Mouse (Mus musculus) forebrain, embryonic 16.5 days (tissue): ENCODE data around the gene Phyh. TPM values are rescaled to one million over a fixed set of nuclear protein-coding genes. Genes with fewer than 3 reads are reported as not detected.
"Not testable (repeated sequence)": the region's sequence is repeated elsewhere in the genome, so short reads cannot be mapped to it uniquely, and the experiment has no call there.

Experiments
- ATAC-seq: fragments of 200-750 bp; cut with Nextera tagmentation; 2 replicates; pipeline ENCODE4 v1.8.0; 2017; ENCODE audit warnings: mild to moderate bottlenecking, moderate library complexity
- H3K27ac ChIP-seq: fragments of 300-500 bp; sonication (generic); 2 replicates; pipeline ENCODE4 v1.5.1; 2014; ENCODE audit warnings: low read length, control low read depth
- H3K27me3 ChIP-seq: fragments of 300-500 bp; sonication (generic); replicated peaks from 2 replicates; pipeline ENCODE4 v1.6.1; 2014; ENCODE audit warnings: low read length; ENCODE audit not compliant: control insufficient read depth, insufficient read depth
- H3K36me3 ChIP-seq: fragments of 300-500 bp; sonication (generic); 2 replicates; pipeline ENCODE4 v1.6.1; 2014; ENCODE audit not compliant: control insufficient read depth, insufficient read depth
- H3K4me1 ChIP-seq: fragments of 300-500 bp; sonication (generic); replicated peaks from 2 replicates; pipeline ENCODE4 v1.6.1; 2014; ENCODE audit warnings: low read length; ENCODE audit not compliant: control insufficient read depth, insufficient read depth
- H3K4me2 ChIP-seq: fragments of 300-500 bp; sonication (generic); 2 replicates; pipeline ENCODE4 v1.6.1; 2014; ENCODE audit warnings: mild to moderate bottlenecking, low read length, control low read depth
- H3K4me3 ChIP-seq: fragments of 300-500 bp; sonication (generic); replicated peaks from 2 replicates; pipeline ENCODE4 v1.5.1; 2014; ENCODE audit warnings: mild to moderate bottlenecking, low read length, control low read depth
- H3K9ac ChIP-seq: fragments of 300-500 bp; sonication (generic); replicated peaks from 2 replicates; pipeline ENCODE4 v1.6.1; 2014; ENCODE audit warnings: low read depth, low read length, control low read depth
- H3K9me3 ChIP-seq: fragments of 300-500 bp; sonication (generic); 2 replicates; pipeline ENCODE4 v1.6.1; 2016; ENCODE audit warnings: low read length; ENCODE audit not compliant: control insufficient read depth
- WGBS: fragments of 180-500 bp; shearing (Covaris S2); extraction: QIAGEN DNeasy Blood & Tissue Kit; methylation state at CpG from one replicate; pipeline ENCODE4 v1.1.7; 2014; 5-methylcytosine and 5-hydroxymethylcytosine counted together
- polyA plus RNA-seq: library from polyadenylated mRNA; unstranded; fragments of >200 nt; fragmentation: Nextera tagmentation; extraction: Ambion mirVana; gene quantifications from 2 replicates; pipeline ENCODE4 v1.2.1, GENCODE M21; 2015

The Phyh gene
- polyA plus RNA-seq, 1 experiment from 2014 or later: 58.1 TPM

GRCm38 (mm10) chr2:4934516-4934915 lies 15.7 kb downstream of the Phyh start:
- Histone ChIP-seq H3K9ac (no peak overlapping the region), H3K27ac (no peak overlapping the region)
- no peak for ATAC-seq

GRCm38 (mm10) chr2:4937931-4938330 lies 19.1 kb downstream of the Phyh start:
- Histone ChIP-seq H3K4me2 (no peak overlapping the region), H3K9ac (no peak overlapping the region), H3K36me3 (no peaks in the 10 kb centered on the region), H3K27ac (no peak overlapping the region), H3K4me3 (no peak overlapping the region), H3K4me1 (no peaks in the 10 kb centered on the region), H3K27me3 (no peaks in the 10 kb centered on the region), H3K9me3 (no peaks in the 10 kb centered on the region)
- ATAC-seq: no peak
- WGBS: 94% methylated on average over 7 of the region's 7 CpGs

More at GRCm38 (mm10) chr2:4934516-4934915, 15.7 kb downstream of the Phyh start:
- WGBS: 94% methylated on average over 9 of the region's 9 CpGs
- H3K36me3 ChIP-seq: no peaks in the 10 kb centered on the region; the same call in 1 of the 2 replicates
- H3K27me3 ChIP-seq: no peaks in the 10 kb centered on the region
- H3K4me2 ChIP-seq: no peak overlapping the region
- no peak overlapping the region for H3K4me3 ChIP-seq
- H3K9me3 ChIP-seq: no peaks in the 10 kb centered on the region
- no peaks in the 10 kb centered on the region for H3K4me1 ChIP-seq

GRCm38 (mm10) chr2:4940861-4941260 lies 22.0 kb downstream of the Phyh start:
- no peak for ATAC-seq
- no peaks in the 10 kb centered on the region for H3K36me3 ChIP-seq
- 89% methylated on average over 11 of the region's 11 CpGs for WGBS
- H3K4me1 ChIP-seq: no peaks in the 10 kb centered on the region
- no peaks in the 10 kb centered on the region for H3K9me3 ChIP-seq
- no peaks in the 10 kb centered on the region for H3K27me3 ChIP-seq
- H3K4me3 ChIP-seq: no peak overlapping the region
- H3K4me2 ChIP-seq: no peak overlapping the region
- H3K27ac ChIP-seq: no peak overlapping the region
- no peak overlapping the region for H3K9ac ChIP-seq

- ATAC-seq, H3K4me1 ChIP-seq: not testable (repeated sequence)
- WGBS: 91% methylated on average over 7 of the region's 8 CpGs
Measured at GRCm38 (mm10) chr2:4949691-4950090, 30.9 kb downstream of the Phyh start.

GRCm38 (mm10) chr2:4950986-4951385 lies 32.2 kb downstream of the Phyh start:
- no peak overlapping the region for H3K4me2 ChIP-seq
- H3K4me1 ChIP-seq: no peaks in the 10 kb centered on the region
- no peak overlapping the region for H3K9ac ChIP-seq
- H3K27me3 ChIP-seq: no peaks in the 10 kb centered on the region
- WGBS: 91% methylated on average over 2 of the region's 2 CpGs
- H3K4me3 ChIP-seq: no peak overlapping the region
- H3K36me3 ChIP-seq: no peaks in the 10 kb centered on the region
- ATAC-seq: no peak
- H3K27ac ChIP-seq: no peak overlapping the region
- no peaks in the 10 kb centered on the region for H3K9me3 ChIP-seq

More at GRCm38 (mm10) chr2:4949691-4950090, 30.9 kb downstream of the Phyh start:
- not testable (repeated sequence) for H3K9me3 ChIP-seq, H3K9ac ChIP-seq, H3K36me3 ChIP-seq, H3K4me3 ChIP-seq, H3K27me3 ChIP-seq, H3K4me2 ChIP-seq, H3K27ac ChIP-seq

GRCm38 (mm10) chr2:4954216-4954760 lies 35.5 kb downstream of the Phyh start:
- ATAC-seq: no peak

GRCm38 (mm10) chr2:4958039-4958438 lies 39.2 kb downstream of the Phyh start:
- ATAC-seq: no peak
- no peak overlapping the region for H3K4me3 ChIP-seq
- H3K4me1 ChIP-seq: no peaks in the 10 kb centered on the region
- no peaks in the 10 kb centered on the region for H3K27me3 ChIP-seq
- 85% methylated on average over 12 of the region's 12 CpGs for WGBS
- no peaks in the 10 kb centered on the region for H3K36me3 ChIP-seq
- H3K9ac ChIP-seq: no peak overlapping the region
- H3K4me2 ChIP-seq: no peak overlapping the region
- H3K9me3 ChIP-seq: no peaks in the 10 kb centered on the region
- H3K27ac ChIP-seq: no peak overlapping the region

More at GRCm38 (mm10) chr2:4954216-4954760, 35.5 kb downstream of the Phyh start:
- Histone ChIP-seq H3K4me3 (no peak overlapping the region), H3K4me2 (no peak overlapping the region), H3K27ac (no peak overlapping the region), H3K9me3 (no peaks in the 10 kb centered on the region), H3K4me1 (no peaks in the 10 kb centered on the region), H3K27me3 (no peaks in the 10 kb centered on the region), H3K36me3 (no peaks in the 10 kb centered on the region), H3K9ac (no peak overlapping the region)
- 79% methylated on average over 6 of the region's 6 CpGs for WGBS

GRCm38 (mm10) chr2:4967806-4968205 lies 49.0 kb downstream of the Phyh start:
- no peak for ATAC-seq
- no peak overlapping the region for H3K27ac ChIP-seq
- no peaks in the 10 kb centered on the region for H3K27me3 ChIP-seq
- 92% methylated on average over 2 of the region's 2 CpGs for WGBS
- no peak overlapping the region for H3K9ac ChIP-seq
- no peaks in the 10 kb centered on the region for H3K4me1 ChIP-seq
- no peak overlapping the region for H3K4me3 ChIP-seq
- H3K36me3 ChIP-seq: no peaks in the 10 kb centered on the region
- no peak overlapping the region for H3K4me2 ChIP-seq
- no peaks in the 10 kb centered on the region for H3K9me3 ChIP-seq

- no peak for ATAC-seq
- 91% methylated on average over 1 of the region's 2 CpGs for WGBS
- Histone ChIP-seq H3K27ac (no peak overlapping the region), H3K4me3 (no peak overlapping the region), H3K4me1 (no peaks in the 10 kb centered on the region), H3K4me2 (no peak overlapping the region), H3K9ac (no peak overlapping the region), H3K9me3 (no peaks in the 10 kb centered on the region), H3K27me3 (no peaks in the 10 kb centered on the region), H3K36me3 (no peaks in the 10 kb centered on the region)
Measured at GRCm38 (mm10) chr2:4969083-4969482, 50.3 kb downstream of the Phyh start.

GRCm38 (mm10) chr2:4975807-4976206 lies 57.0 kb downstream of the Phyh start, which contains the start of gene Ucma:
TSS of gene Ucma (plus strand) at chr2:4976122.
- 55% methylated on average over 5 of the region's 5 CpGs for WGBS
- peak within 1 kb of the TSS; percentile 8; the same call in 1 of the 2 replicates for H3K27ac ChIP-seq
- no peaks in the 10 kb centered on the region for H3K36me3 ChIP-seq

More at GRCm38 (mm10) chr2:4975807-4976206, 57.0 kb downstream of the Phyh start, which contains the start of gene Ucma:
- H3K4me3 ChIP-seq: no peak within 1 kb of the TSS
- no peak within 1 kb of the TSS for H3K4me2 ChIP-seq
- ATAC-seq: 0 out of 2 replicates have a peak, but pooled peaks have one; percentile 38
- no peaks in the 10 kb centered on the region for H3K9me3 ChIP-seq
- H3K4me1 ChIP-seq: peaks cover 19% of the 10 kb centered on the region
- no peak within 1 kb of the TSS for H3K9ac ChIP-seq
- no peaks in the 10 kb centered on the region for H3K27me3 ChIP-seq
